In genomic region chr10:111055770-111056169, GRCm38 (mm10) we compare ENCODE assay signal across 22 mouse cellular contexts. TPM values are rescaled to one million over a fixed set of nuclear protein-coding genes. Genes with fewer than 3 reads are reported as not detected.
DNase-seq lines count a peak whose midpoint lies in the region; ATAC-seq lines count a peak whose summit lies in the region.
"Had no signal": no experiment of that assay in that cellular context is flagged by ENCODE, and none has a peak within 500 bp of the region (broad histone marks: within the 10 kb centered on the region; RNA-seq: fewer than 3 reads in every experiment).

No protein-coding gene starts in this region.

- H3K4me3 ChIP-seq in embryonic facial prominence, embryonic 11.5 days (ENCODE audit: low read depth, low read length), result no peak overlapping the region
- no peak overlapping the region for H3K4me3 ChIP-seq in embryonic facial prominence, embryonic 10.5 days
- H3K4me3 ChIP-seq in hindbrain, embryonic 16.5 days (ENCODE audit: low read length), result no peak overlapping the region
- no peak overlapping the region for H3K4me3 ChIP-seq in hindbrain, embryonic 12.5 days
- H3K4me3 ChIP-seq in neural tube, embryonic 13.5 days, result no peak overlapping the region
- H3K4me3 ChIP-seq: embryonic facial prominence, embryonic 12.5 days; forebrain, embryonic 13.5 days; heart, embryonic 12.5 days; liver, embryonic 12.5 days had no signal

- intact Hi-C loops in left cerebral cortex, postnatal 4 days (cut with DNase I), result no loop called here

- no peak for DNase-seq in embryonic facial prominence, embryonic 11.5 days (ENCODE audit: low spot score)
- DNase-seq in embryonic facial prominence, embryonic 10.5 days (ENCODE audit: low spot score), result no peak
- no peak for DNase-seq in neural tube, embryonic 10.5 days (ENCODE audit: extremely low spot score, low spot score)
- no peak for DNase-seq in left cerebral cortex, postnatal 4 days
- DNase-seq: adrenal gland, adult 2 months; cerebellum, adult 11-12 months; cerebellum, postnatal 10 days; gastrocnemius, postnatal 10 days; heart, postnatal 10 days; kidney, adult 18-20 months; layer of hippocampus, adult 9-11 months; lung, adult 18-20 months; lung, postnatal 10 days; thymus, adult 18-20 months; thymus, postnatal 36 days had no signal

- H3K4me2 ChIP-seq in embryonic facial prominence, embryonic 11.5 days (ENCODE audit: low read depth, low read length), result no peak overlapping the region
- no peak overlapping the region for H3K4me2 ChIP-seq in hindbrain, embryonic 16.5 days (ENCODE audit: low read length)
- H3K4me2 ChIP-seq in hindbrain, embryonic 12.5 days (replicated peaks), result no peak overlapping the region
- no peak overlapping the region for H3K4me2 ChIP-seq in neural tube, embryonic 13.5 days
- H3K4me2 ChIP-seq: embryonic facial prominence, embryonic 12.5 days; forebrain, embryonic 13.5 days; heart, embryonic 12.5 days; liver, embryonic 12.5 days had no signal

- no peaks in the 10 kb centered on the region for H3K36me3 ChIP-seq in embryonic facial prominence, embryonic 11.5 days (replicated peaks; ENCODE audit: control insufficient read depth, insufficient read depth, low read depth, low read length)
- H3K36me3 ChIP-seq in embryonic facial prominence, embryonic 10.5 days (replicated peaks), result no peaks in the 10 kb centered on the region
- no peaks in the 10 kb centered on the region for H3K36me3 ChIP-seq in hindbrain, embryonic 16.5 days (ENCODE audit: control insufficient read depth, insufficient read depth, low read length)
- H3K36me3 ChIP-seq in hindbrain, embryonic 12.5 days, result no peaks in the 10 kb centered on the region
- no peaks in the 10 kb centered on the region for H3K36me3 ChIP-seq in neural tube, embryonic 13.5 days
- H3K36me3 ChIP-seq: embryonic facial prominence, embryonic 12.5 days; heart, embryonic 12.5 days; liver, embryonic 12.5 days had no signal

- H3K9ac ChIP-seq in embryonic facial prominence, embryonic 11.5 days (replicated peaks; ENCODE audit: low read length), result no peak overlapping the region
- no peak overlapping the region for H3K9ac ChIP-seq in hindbrain, embryonic 16.5 days (ENCODE audit: low read depth, low read length)
- H3K9ac ChIP-seq in hindbrain, embryonic 12.5 days, result no peak overlapping the region
- H3K9ac ChIP-seq in neural tube, embryonic 13.5 days, result no peak overlapping the region
- H3K9ac ChIP-seq: embryonic facial prominence, embryonic 12.5 days; forebrain, embryonic 13.5 days; heart, embryonic 12.5 days; liver, embryonic 12.5 days had no signal

- H3K4me1 ChIP-seq in embryonic facial prominence, embryonic 11.5 days (ENCODE audit: control insufficient read depth, insufficient read depth, low read length), result no peaks in the 10 kb centered on the region
- H3K4me1 ChIP-seq in embryonic facial prominence, embryonic 10.5 days, result peaks cover 29% of the 10 kb centered on the region
- no peaks in the 10 kb centered on the region for H3K4me1 ChIP-seq in hindbrain, embryonic 16.5 days (ENCODE audit: control insufficient read depth, insufficient read depth, low read depth, low read length)
- H3K4me1 ChIP-seq in hindbrain, embryonic 12.5 days, result peaks cover 5% of the 10 kb centered on the region; the same call in 1 of the 2 replicates
- H3K4me1 ChIP-seq in neural tube, embryonic 13.5 days (replicated peaks), result 0 out of 2 replicates have a peak, but pooled peaks cover 4% of the 10 kb centered on the region
- H3K4me1 ChIP-seq: embryonic facial prominence, embryonic 12.5 days; forebrain, embryonic 13.5 days; heart, embryonic 12.5 days; liver, embryonic 12.5 days had no signal

- no peaks in the 10 kb centered on the region for H3K9me3 ChIP-seq in embryonic facial prominence, embryonic 11.5 days (replicated peaks; ENCODE audit: control insufficient read depth, low read length)
- H3K9me3 ChIP-seq in embryonic facial prominence, embryonic 10.5 days, result no peaks in the 10 kb centered on the region
- no peaks in the 10 kb centered on the region for H3K9me3 ChIP-seq in hindbrain, embryonic 16.5 days (ENCODE audit: control insufficient read depth, low read length)
- H3K9me3 ChIP-seq in hindbrain, embryonic 12.5 days (replicated peaks), result no peaks in the 10 kb centered on the region
- H3K9me3 ChIP-seq in neural tube, embryonic 13.5 days, result no peaks in the 10 kb centered on the region
- H3K9me3 ChIP-seq: embryonic facial prominence, embryonic 12.5 days; forebrain, embryonic 13.5 days; heart, embryonic 12.5 days; liver, embryonic 12.5 days had no signal

- 42% methylated on average over 4 of the region's 4 CpGs for WGBS in embryonic facial prominence, embryonic 11.5 days
- 49% methylated on average over 4 of the region's 4 CpGs for WGBS in embryonic facial prominence, embryonic 10.5 days
- WGBS in hindbrain, embryonic 16.5 days, result 43% methylated on average over 4 of the region's 4 CpGs
- WGBS in hindbrain, embryonic 12.5 days, result 41% methylated on average over 4 of the region's 4 CpGs
- 51% methylated on average over 4 of the region's 4 CpGs for WGBS in neural tube, embryonic 13.5 days

- no peak overlapping the region for H3K27ac ChIP-seq in embryonic facial prominence, embryonic 11.5 days (replicated peaks; ENCODE audit: low read depth, low read length)
- no peak overlapping the region for H3K27ac ChIP-seq in embryonic facial prominence, embryonic 10.5 days (replicated peaks)
- H3K27ac ChIP-seq in hindbrain, embryonic 16.5 days (ENCODE audit: low read depth, low read length), result no peak overlapping the region
- no peak overlapping the region for H3K27ac ChIP-seq in hindbrain, embryonic 12.5 days
- no peak overlapping the region for H3K27ac ChIP-seq in neural tube, embryonic 13.5 days (replicated peaks)
- H3K27ac ChIP-seq: embryonic facial prominence, embryonic 12.5 days; forebrain, embryonic 13.5 days; liver, embryonic 12.5 days had no signal

- H3K27me3 ChIP-seq in embryonic facial prominence, embryonic 11.5 days (ENCODE audit: control insufficient read depth, insufficient read depth, low read length), result no peaks in the 10 kb centered on the region
- H3K27me3 ChIP-seq in embryonic facial prominence, embryonic 10.5 days (replicated peaks; ENCODE audit: low read depth, poor library complexity, severe bottlenecking), result no peaks in the 10 kb centered on the region
- no peaks in the 10 kb centered on the region for H3K27me3 ChIP-seq in hindbrain, embryonic 16.5 days (replicated peaks; ENCODE audit: control insufficient read depth, insufficient read depth, low read length)
- H3K27me3 ChIP-seq in hindbrain, embryonic 12.5 days, result no peaks in the 10 kb centered on the region
- H3K27me3 ChIP-seq in neural tube, embryonic 13.5 days, result no peaks in the 10 kb centered on the region
- H3K27me3 ChIP-seq: embryonic facial prominence, embryonic 12.5 days; forebrain, embryonic 13.5 days; heart, embryonic 12.5 days; liver, embryonic 12.5 days had no signal

- 0 out of 2 replicates have a peak, but pooled peaks have one; percentile 31 for ATAC-seq in embryonic facial prominence, embryonic 11.5 days (replicated peaks; ENCODE audit: insufficient number of reproducible peaks, low FRiP score, low TSS enrichment, low read depth)
- ATAC-seq in hindbrain, embryonic 16.5 days, result 0 out of 2 replicates have a peak, but pooled peaks have one; percentile 50
- ATAC-seq in hindbrain, embryonic 12.5 days (ENCODE audit: low FRiP score), result no peak
- peak; percentile 40; the same call in 1 of the 2 replicates for ATAC-seq in neural tube, embryonic 13.5 days (ENCODE audit: low read depth)
- ATAC-seq: forebrain, embryonic 13.5 days; liver, embryonic 12.5 days had no signal

RNA-seq across cellular contexts. Expression of gene Zdhhc17, which starts 45.8 kb away (rescaled TPM):
- polyA plus RNA-seq in embryonic facial prominence, embryonic 11.5 days (2014; fragmentation: Nextera tagmentation; extraction: Ambion mirVana), result 23.2 and 25.5 TPM in 2 replicates
- polyA plus RNA-seq in embryonic facial prominence, embryonic 10.5 days (2016; fragmentation: Nextera tagmentation; extraction: Ambion mirVana), result 28.1 and 29.3 TPM in 2 replicates
- 51.2 TPM in 2 replicates for polyA plus RNA-seq in hindbrain, embryonic 16.5 days (2015; fragmentation: Nextera tagmentation; extraction: Ambion mirVana)
- polyA plus RNA-seq in hindbrain, embryonic 12.5 days (2016; fragmentation: Nextera tagmentation; extraction: Ambion mirVana), result 45.1 and 48.1 TPM in 2 replicates
- polyA plus RNA-seq in neural tube, embryonic 13.5 days (2015; fragmentation: Nextera tagmentation; extraction: Ambion mirVana), result 47.2 and 54.5 TPM in 2 replicates
- total RNA-seq in left cerebral cortex, postnatal 4 days (2021), result 10 to 100 TPM; 77.7 to 87.0 TPM
